Mouse (Mus musculus) kidney, postnatal 0 days (tissue): Measurements from ENCODE around the gene Tbc1d4. TPM values are rescaled to one million over a fixed set of nuclear protein-coding genes. Genes with fewer than 3 reads are reported as not detected.

ENCODE experiments used
- ATAC-seq: fragments of 200-750 bp; cut with Nextera tagmentation; replicated peaks from 2 replicates; pipeline ENCODE4 v1.8.0; 2017; ENCODE audit warnings: low read depth, moderate number of reproducible peaks, moderate TSS enrichment, moderate library complexity; ENCODE audit not compliant: low FRiP score
- DNase-seq: peaks from one replicate; pipeline ENCODE4 v3.0.0-alpha.2; 2016; ENCODE audit warnings: low spot score
- H3K27ac ChIP-seq: fragments of 300-500 bp; sonication (generic); 2 replicates; pipeline ENCODE4 v1.5.1; 2014; ENCODE audit warnings: mild to moderate bottlenecking
- H3K27me3 ChIP-seq: fragments of 300-500 bp; sonication (generic); 2 replicates; pipeline ENCODE4 v1.6.1; 2014; ENCODE audit warnings: low read length, mixed read lengths; ENCODE audit not compliant: insufficient read depth
- H3K36me3 ChIP-seq: fragments of 300-500 bp; sonication (generic); 2 replicates; pipeline ENCODE4 v1.6.1; 2014; ENCODE audit warnings: low read length, mixed read lengths; ENCODE audit not compliant: insufficient read depth
- H3K4me1 ChIP-seq: fragments of 300-500 bp; sonication (generic); replicated peaks from 2 replicates; pipeline ENCODE4 v1.6.1; 2014; ENCODE audit warnings: antibody characterized with exemption, low read length, mixed read lengths; ENCODE audit not compliant: insufficient read depth
- H3K4me2 ChIP-seq: fragments of 300-500 bp; sonication (generic); 2 replicates; pipeline ENCODE4 v1.6.1; 2014; ENCODE audit warnings: mild to moderate bottlenecking, low read length, moderate library complexity, mixed read lengths
- H3K4me3 ChIP-seq: fragments of 300-500 bp; sonication (generic); replicated peaks from 2 replicates; pipeline ENCODE4 v1.5.1; 2014; ENCODE audit warnings: low read depth, low read length
- H3K9ac ChIP-seq: fragments of 300-500 bp; sonication (generic); 2 replicates; pipeline ENCODE4 v1.6.1; 2014; ENCODE audit warnings: low read depth, low read length
- H3K9me3 ChIP-seq: fragments of 300-500 bp; sonication (generic); replicated peaks from 2 replicates; pipeline ENCODE4 v1.6.1; 2016; ENCODE audit warnings: low read length, inconsistent platforms, mixed read lengths
- CTCF ChIP-seq: IDR thresholded peaks from 2 replicates; pipeline ENCODE4 v1.5.1; 2016; ENCODE audit warnings: antibody characterized with exemption, low read depth, mild to moderate bottlenecking, moderate library complexity
- WGBS: fragments of 180-500 bp; shearing (Covaris S2); extraction: QIAGEN DNeasy Blood & Tissue Kit; methylation state at CpG from one replicate; pipeline ENCODE4 v1.1.7; 2014; 5-methylcytosine and 5-hydroxymethylcytosine counted together
- polyA plus RNA-seq: library from polyadenylated mRNA; unstranded; fragments of >200 nt; fragmentation: Nextera tagmentation; extraction: Ambion mirVana; gene quantifications from 2 replicates; pipeline ENCODE4 v1.2.1, GENCODE M21; 2015

Gene Tbc1d4
- 15.9 and 16.3 TPM in 2 replicates for polyA plus RNA-seq

- Histone ChIP-seq H3K4me1 (peaks cover 5% of the 10 kb centered on the region; the same call in 1 of the 2 replicates), H3K9me3 (no peaks in the 10 kb centered on the region), H3K27me3 (no peaks in the 10 kb centered on the region), H3K4me3 (peak within 1 kb of the TSS; percentile 78), H3K36me3 (no peaks in the 10 kb centered on the region), H3K9ac (peak within 1 kb of the TSS; percentile 65), H3K4me2 (peak within 1 kb of the TSS; percentile 100), H3K27ac (peak within 1 kb of the TSS; percentile 77)
- under 1% methylated on average over 62 of the region's 62 CpGs for WGBS
- peak; percentile 91 for DNase-seq
- peak; percentile 92 for ATAC-seq
- TF ChIP-seq CTCF: peak; percentile 82
Observed at GRCm38 (mm10) chr14:101608519-101609368, at the start of gene Tbc1d4. TSS of gene Tbc1d4 (minus strand) at chr14:101609191.

DNA sequence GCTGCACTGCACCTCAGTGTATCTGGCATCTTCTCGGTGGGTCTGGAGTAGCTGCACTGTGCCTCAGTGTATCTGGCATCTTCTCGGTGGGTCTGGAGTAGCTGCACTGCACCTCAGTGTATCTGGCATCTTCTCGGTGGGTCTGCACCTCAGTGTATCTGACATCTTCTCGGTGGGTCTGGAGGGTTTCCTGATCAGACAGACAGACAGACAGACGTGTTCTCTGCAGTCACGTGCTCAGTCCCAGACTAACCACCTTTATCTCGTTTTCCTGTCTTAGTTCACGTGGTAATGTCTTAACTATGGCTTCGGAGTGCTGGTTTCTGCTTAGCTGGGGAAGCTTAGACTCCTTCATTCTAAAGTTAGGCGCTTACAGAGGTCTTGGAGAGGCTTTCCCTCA lies 47.3 kb upstream of the Tbc1d4 start:
- no peaks in the 10 kb centered on the region for H3K27me3 ChIP-seq
- 83% methylated on average over 10 of the region's 10 CpGs for WGBS
- ATAC-seq (no peak), DNase-seq (no peak)
- no peaks in the 10 kb centered on the region for H3K9me3 ChIP-seq
- no peak overlapping the region for H3K27ac ChIP-seq
- no peak overlapping the region for H3K4me2 ChIP-seq
- H3K36me3 ChIP-seq: no peaks in the 10 kb centered on the region
- no peak for TF ChIP-seq CTCF
- H3K4me1 ChIP-seq: peaks cover 4% of the 10 kb centered on the region; the same call in 1 of the 2 replicates
- H3K4me3 ChIP-seq: no peak overlapping the region
- no peak overlapping the region for H3K9ac ChIP-seq

- Histone ChIP-seq H3K4me2 (peak overlapping the region; percentile 97), H3K36me3 (no peaks in the 10 kb centered on the region), H3K27ac (peak overlapping the region; percentile 60; the same call in 1 of the 2 replicates), H3K27me3 (no peaks in the 10 kb centered on the region), H3K9ac (peak overlapping the region; percentile 71), H3K4me1 (peaks cover 4% of the 10 kb centered on the region; the same call in 1 of the 2 replicates), H3K9me3 (no peaks in the 10 kb centered on the region), H3K4me3 (peak overlapping the region; percentile 90)
- TF ChIP-seq CTCF: no peak
- ATAC-seq (0 out of 2 replicates have a peak, but pooled peaks have one; percentile 1), DNase-seq (peak; percentile 34)
- 0% methylated on average over 10 of the region's 10 CpGs for WGBS
Observed at GRCm38 (mm10) chr14:101654526-101654909, 45.5 kb upstream of the Tbc1d4 start.

DNA sequence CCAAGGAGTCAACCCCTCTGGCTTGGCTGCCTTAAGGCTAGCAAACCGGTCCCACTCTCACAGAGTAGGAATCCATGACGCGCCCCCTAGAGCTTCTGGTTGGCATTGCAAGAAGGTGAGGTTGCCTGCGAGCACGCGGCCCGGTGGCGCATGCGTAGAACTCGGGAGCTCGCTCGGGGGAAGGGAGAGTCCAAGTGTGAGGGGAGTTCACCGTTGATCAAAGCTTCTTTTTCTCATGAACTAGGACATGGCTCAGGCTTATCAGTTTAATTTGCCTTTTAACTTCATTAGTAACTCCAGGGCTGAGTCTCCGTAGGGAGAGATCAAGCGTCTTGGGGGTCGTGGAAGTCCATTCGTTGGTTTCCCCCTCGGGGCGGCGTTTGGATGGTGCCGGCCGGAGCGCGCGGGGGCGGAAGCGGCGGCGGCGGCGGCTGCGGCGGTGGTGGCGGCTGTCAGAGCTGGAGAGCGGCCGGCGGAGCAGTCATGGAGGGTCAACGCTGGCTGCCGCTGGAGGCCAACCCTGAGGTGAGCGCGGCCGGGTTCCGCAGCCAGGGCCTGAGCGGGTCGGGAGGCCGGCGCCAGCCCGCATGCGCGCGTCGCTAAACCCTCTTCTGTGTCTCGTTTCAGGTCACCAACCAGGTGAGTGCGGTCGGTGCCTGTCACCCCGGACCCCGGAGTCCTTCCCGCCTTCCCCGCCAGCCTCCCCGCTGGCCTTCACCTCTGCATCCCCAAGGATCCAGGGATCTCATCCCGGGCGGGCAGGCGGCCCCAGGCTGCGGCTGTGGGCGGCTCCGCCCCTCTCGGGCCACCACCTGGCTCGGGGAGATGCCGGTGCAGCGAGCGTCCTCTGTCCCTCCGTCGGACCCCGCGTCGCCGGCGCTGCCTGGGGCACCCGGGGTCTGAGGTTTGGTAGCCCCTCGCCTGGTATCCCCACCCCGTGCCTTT lies 44.9 kb upstream of the Tbc1d4 start, which contains the start of gene Uchl3:
Gene Uchl3, plus strand, starts transcription at position 387 of the 945 bp plus-strand sequence.
- DNase-seq (peak; percentile 96), ATAC-seq (peak; percentile 92)
- no peaks in the 10 kb centered on the region for H3K36me3 ChIP-seq
- H3K4me1 ChIP-seq: peaks cover 4% of the 10 kb centered on the region; the same call in 1 of the 2 replicates
- TF ChIP-seq CTCF: peak; percentile 97
- H3K9ac ChIP-seq: peak within 1 kb of the TSS; percentile 71
- under 1% methylated on average over 71 of the region's 81 CpGs for WGBS
- no peaks in the 10 kb centered on the region for H3K27me3 ChIP-seq
- no peaks in the 10 kb centered on the region for H3K9me3 ChIP-seq
- peak within 1 kb of the TSS; percentile 60 for H3K27ac ChIP-seq
- H3K4me2 ChIP-seq: peak within 1 kb of the TSS; percentile 97
- H3K4me3 ChIP-seq: peak within 1 kb of the TSS; percentile 90

GRCm38 (mm10) chr14:101652571-101652970 lies 43.6 kb upstream of the Tbc1d4 start:
- Histone ChIP-seq H3K4me2 (no peak overlapping the region), H3K36me3 (no peaks in the 10 kb centered on the region), H3K27me3 (no peaks in the 10 kb centered on the region), H3K4me1 (peaks cover 4% of the 10 kb centered on the region; the same call in 1 of the 2 replicates), H3K4me3 (no peak overlapping the region), H3K27ac (no peak overlapping the region), H3K9me3 (no peaks in the 10 kb centered on the region), H3K9ac (no peak overlapping the region)
- WGBS: 80% methylated on average over 6 of the region's 6 CpGs
- ATAC-seq (no peak), DNase-seq (no peak)
- no peak for TF ChIP-seq CTCF

GRCm38 (mm10) chr14:101650551-101650950 lies 41.6 kb upstream of the Tbc1d4 start:
- peaks cover 4% of the 10 kb centered on the region; the same call in 1 of the 2 replicates for H3K4me1 ChIP-seq
- WGBS: 89% methylated on average over 4 of the region's 4 CpGs
- H3K4me3 ChIP-seq: no peak overlapping the region
- H3K9ac ChIP-seq: no peak overlapping the region
- TF ChIP-seq CTCF: no peak
- H3K36me3 ChIP-seq: no peaks in the 10 kb centered on the region
- no peak overlapping the region for H3K4me2 ChIP-seq
- H3K27ac ChIP-seq: no peak overlapping the region
- H3K27me3 ChIP-seq: no peaks in the 10 kb centered on the region
- DNase-seq (no peak), ATAC-seq (no peak)
- H3K9me3 ChIP-seq: no peaks in the 10 kb centered on the region
